Mouse (Mus musculus): Measurements from ENCODE around the gene Gm2001.
"Not testable (repeated sequence)": the region's sequence is repeated elsewhere in the genome, so short reads cannot be mapped to it uniquely, and the experiment has no call there.

The Gm2001 gene

DNA sequence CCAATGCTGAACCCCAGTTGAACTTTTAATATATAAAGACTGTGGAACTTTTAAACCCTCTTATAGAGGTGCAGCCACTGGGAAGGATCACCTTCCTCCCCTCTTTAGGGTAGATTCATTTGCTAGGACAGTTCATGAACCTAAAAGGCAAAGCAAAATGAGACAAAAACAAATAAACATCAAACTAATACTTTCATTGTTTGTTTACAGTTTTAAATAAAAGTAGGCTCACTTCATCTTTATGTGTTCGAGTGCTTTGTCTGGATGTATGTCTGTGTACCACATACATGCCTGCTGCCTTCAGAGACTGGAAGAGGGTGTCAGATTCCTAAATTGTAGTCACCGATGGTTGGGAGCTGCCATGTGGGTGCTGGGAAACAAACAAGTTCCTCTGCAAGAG, at the start of gene Gm2001:
Gene Gm2001, minus strand, starts transcription at position 101 of the 400 bp plus-strand sequence.
- in situ Hi-C loops (cut with MboI; ENCODE audit: unreplicated experiment in 2 of 2): not testable (repeated sequence)

DNA sequence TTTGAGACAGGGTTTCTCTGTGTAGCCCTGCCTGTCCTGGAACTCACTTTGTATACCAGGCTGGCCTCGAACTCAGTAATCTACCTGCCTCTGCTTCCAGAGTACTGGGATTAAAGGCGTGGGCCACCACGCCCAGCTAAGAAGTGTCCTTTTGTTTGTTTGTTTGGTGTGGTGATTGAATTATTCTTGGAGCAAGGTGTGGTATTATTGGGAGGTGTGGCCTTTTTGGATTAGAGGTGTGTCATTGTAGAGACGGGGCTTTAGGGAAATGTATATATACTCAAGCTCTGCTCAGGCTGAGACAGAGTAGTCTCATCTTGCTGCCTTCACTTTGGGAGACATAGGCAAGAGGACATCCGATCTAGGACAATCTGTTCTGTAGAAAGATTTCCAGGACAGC, 31.6 kb upstream of the Gm2001 start, which contains the start of gene Gm2016:
Gene Gm2016, plus strand, starts transcription at position 301 of the 400 bp plus-strand sequence.
- in situ Hi-C loops (cut with MboI; ENCODE audit: unreplicated experiment in 2 of 2): not testable (repeated sequence)

DNA sequence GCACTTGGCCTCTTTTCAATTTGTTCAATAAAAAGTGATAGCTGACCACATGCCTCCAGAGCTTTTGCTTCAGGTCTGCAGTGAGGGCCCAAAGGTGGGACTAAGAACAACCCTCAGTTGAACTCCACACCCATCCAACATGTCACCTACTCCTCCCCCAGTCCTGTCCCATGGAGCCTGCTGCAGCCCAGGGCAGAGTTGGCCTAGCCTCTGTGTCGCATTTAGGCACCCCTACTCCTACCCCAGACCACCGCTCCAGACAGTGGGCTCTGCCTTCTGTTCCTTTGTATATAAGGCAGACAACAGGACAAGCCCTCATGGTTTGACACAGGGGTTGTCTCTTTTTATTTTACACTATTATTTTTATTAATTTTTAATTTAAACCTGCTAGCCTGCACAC, 21.9 kb upstream of the Gm2001 start:
- in situ Hi-C loops (cut with MboI; ENCODE audit: unreplicated experiment in 2 of 2): not testable (repeated sequence)

DNA sequence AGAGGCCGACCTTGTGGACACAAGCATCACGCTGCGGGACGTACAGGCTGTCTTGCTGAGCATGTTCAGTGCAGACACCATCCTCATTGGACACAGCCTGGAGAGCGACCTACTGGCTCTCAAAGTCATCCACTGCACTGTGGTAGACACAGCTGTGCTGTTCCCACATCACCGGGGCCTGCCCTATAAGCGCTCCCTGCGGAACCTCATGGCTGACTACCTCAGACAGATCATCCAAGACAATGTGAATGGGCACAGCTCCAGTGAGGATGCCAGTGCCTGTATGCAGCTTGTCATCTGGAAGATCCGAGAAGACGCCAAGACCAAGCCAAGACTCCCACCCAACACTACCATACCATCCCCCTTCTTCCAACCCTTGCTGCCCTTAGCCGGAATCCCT, 21.5 kb upstream of the Gm2001 start:
- in situ Hi-C loops (cut with MboI; ENCODE audit: unreplicated experiment in 2 of 2): not testable (repeated sequence)

DNA sequence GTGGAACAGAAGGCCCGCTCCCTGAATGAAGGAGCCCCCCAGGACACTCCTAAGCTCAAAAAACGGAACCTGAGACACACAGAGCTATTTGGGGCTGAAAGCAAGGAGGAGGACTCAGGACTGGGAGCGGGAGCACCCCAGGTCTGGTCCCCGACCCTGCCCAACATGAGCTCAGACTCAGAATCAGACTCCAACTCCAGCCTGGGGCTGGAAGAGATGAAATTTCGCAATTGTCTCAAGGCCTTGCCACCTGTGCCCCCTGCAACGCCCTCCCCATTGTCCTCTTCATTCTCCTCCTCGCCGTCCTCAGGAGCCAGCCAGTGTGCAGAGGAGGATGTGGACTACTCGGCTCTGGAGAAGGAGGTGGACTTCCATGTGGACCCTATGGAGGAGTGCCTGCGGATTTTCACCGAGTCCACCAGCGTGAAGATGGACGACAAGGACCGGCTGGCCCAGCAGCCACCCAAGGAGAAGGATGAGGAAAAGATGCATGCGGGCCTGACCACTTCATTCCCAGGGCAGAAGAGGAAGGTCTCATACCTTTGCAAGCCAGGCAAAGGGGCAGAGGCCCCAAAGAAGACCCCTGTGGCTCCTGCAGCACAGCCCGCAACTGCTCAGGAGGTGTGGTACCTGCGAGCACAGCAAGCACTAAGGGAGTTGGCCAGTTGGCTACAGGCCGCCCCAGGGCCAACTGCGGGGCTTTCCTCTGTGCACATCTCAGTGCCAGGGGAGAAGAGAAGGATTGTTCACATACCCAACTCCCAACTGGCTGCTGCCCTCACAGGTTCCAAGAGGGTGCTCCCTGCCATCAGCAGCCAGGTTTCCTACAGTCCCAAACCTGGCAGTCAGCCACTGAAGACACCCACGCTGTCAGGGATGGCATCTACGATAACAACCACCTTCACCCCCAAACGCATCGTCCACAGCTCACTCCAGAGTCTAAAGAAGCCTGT, 19.9 kb upstream of the Gm2001 start:
- in situ Hi-C loops (cut with MboI; ENCODE audit: unreplicated experiment in 2 of 2): not testable (repeated sequence)

DNA sequence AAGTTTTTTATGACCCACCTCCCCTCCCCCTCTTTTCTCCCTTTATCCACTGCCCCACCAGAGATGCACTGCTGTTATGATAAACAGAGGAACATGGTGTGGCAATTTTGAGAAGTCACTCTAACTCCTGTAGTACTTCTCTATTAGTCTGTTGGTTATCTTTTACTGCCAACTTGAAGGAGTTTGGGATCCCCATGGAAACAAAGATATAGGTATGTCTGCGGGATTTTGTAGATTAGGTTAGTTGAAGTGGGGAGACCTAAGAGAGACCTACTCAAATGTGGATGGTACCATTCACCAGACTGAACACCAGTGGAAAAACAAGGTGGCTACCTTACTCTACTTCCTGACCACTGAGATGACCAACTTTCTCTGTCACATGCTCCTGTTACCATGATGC, 13.9 kb upstream of the Gm2001 start:
- in situ Hi-C loops (cut with MboI; ENCODE audit: unreplicated experiment in 2 of 2): not testable (repeated sequence)

DNA sequence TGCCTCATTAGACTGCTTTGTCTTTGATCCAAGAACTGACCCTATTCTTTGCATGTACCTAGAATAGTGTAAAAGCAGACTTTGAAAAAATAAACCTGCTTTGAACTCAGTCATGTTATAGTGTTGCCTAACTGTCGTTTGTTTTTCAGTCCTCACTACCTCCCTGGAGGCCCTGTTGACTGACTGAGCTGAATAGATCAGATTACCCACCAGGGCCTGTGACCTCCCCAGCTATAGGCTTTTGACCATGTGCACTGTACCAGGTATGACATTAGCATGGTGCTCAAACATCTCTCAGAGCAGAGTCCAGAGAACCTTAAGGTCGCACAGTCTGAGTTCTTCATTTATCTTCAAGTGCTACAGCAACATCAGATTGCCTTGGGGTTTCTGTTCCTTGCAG, 8.5 kb upstream of the Gm2001 start:
- in situ Hi-C loops (cut with MboI; ENCODE audit: unreplicated experiment in 2 of 2): not testable (repeated sequence)

DNA sequence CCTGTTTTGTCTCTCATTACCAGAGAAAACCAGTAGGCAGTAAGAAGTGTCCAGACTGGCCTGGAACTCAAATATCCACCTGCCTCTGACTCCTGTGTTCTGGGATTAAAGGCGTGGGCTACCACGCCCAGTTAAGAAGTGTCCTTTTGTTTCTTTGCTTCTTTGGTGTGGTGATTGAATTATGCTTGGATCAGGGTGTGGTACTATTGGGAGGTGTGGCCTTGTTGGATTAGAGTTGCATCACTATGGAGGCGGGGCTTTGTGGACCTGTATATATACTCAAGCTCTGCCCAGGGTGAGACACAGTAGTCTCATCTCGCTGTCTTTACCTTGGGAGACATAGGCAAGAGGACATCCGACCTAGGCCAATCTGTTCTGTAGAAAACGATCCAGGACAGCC, 25.9 kb downstream of the Gm2001 start, which contains the start of gene BB287469:
Gene BB287469, plus strand, starts transcription at position 301 of the 400 bp plus-strand sequence.
- in situ Hi-C loops (cut with MboI; ENCODE audit: unreplicated experiment in 2 of 2): not testable (repeated sequence)

DNA sequence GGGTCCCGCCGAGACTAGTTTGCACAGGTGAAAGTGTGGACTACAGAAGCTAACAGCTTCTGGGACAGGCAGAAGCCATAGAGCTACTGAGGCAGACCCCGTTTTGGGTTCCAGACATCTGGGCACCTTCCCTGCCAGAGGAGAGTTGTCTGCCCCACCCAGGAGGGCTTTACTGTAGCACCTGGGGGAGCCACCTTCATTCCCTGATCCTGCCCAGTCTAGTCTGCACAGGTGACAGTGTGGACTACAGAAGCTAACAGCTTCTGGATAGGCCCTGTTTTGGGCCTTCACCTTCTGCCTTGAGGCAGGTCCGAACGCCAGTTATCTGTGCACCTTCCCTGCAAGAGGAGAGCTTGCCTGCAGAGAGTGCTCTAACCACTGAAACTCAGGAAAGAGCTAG, 44.2 kb downstream of the Gm2001 start:
- in situ Hi-C loops (cut with MboI; ENCODE audit: unreplicated experiment in 2 of 2): not testable (repeated sequence)

DNA sequence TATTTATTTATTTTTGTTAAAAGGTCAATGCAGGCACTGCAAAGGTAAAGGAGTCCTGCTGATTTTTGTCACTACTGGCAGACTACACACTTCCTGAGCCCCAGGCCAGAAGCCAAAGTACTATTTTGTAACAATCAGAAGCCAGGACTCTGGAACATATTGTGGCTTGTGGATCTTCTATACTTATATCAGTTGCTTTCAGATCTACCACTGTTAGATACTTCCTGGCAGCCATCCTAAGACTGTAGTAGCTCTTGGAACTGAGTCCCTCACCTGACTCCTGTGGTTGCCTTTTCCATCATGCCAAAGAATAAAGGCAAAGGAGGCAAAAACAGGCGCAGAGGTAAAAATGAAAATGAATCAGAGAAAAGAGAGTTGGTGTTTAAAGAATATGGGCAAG, 46.9 kb downstream of the Gm2001 start, which contains the start of gene Gm21936:
Gene Gm21936, plus strand, starts transcription at position 301 of the 400 bp plus-strand sequence.
- in situ Hi-C loops (cut with MboI; ENCODE audit: unreplicated experiment in 2 of 2): not testable (repeated sequence)
